Mouse (Mus musculus) kidney, adult 2 months (tissue): ENCODE measurements around the gene Mief1. TPM values are rescaled to one million over a fixed set of nuclear protein-coding genes. Genes with fewer than 3 reads are reported as not detected.

Experiments
- DNase-seq: peaks from one replicate; pipeline ENCODE4 v3.0.0; 2021
- H3K27ac ChIP-seq: fragments of 200-500 bp; 2 replicates; pipeline ENCODE4 v1.5.1; 2012; ENCODE audit warnings: low read depth, low read length, control low read depth, inconsistent platforms; ENCODE audit not compliant: insufficient read depth
- H3K27me3 ChIP-seq: fragments of 200-500 bp; replicated peaks from 2 replicates; pipeline ENCODE4 v1.6.1; 2012; ENCODE audit warnings: mild to moderate bottlenecking, moderate library complexity, low read length, inconsistent platforms; ENCODE audit not compliant: control insufficient read depth, insufficient read depth
- H3K36me3 ChIP-seq: fragments of 200-500 bp; 2 replicates; pipeline ENCODE4 v1.6.1; 2012; ENCODE audit warnings: mild to moderate bottlenecking, moderate library complexity, low read length, inconsistent platforms; ENCODE audit not compliant: control insufficient read depth, insufficient read depth
- H3K4me1 ChIP-seq: fragments of 200-500 bp; 2 replicates; pipeline ENCODE4 v1.6.1; 2011; ENCODE audit warnings: low read length; ENCODE audit not compliant: control insufficient read depth, insufficient read depth
- H3K4me3 ChIP-seq: fragments of 200-500 bp; 2 replicates; pipeline ENCODE4 v1.5.1; 2011; ENCODE audit warnings: mild to moderate bottlenecking, low read depth, low read length, control low read depth; ENCODE audit not compliant: insufficient read depth
- CTCF ChIP-seq: fragments of 200-500 bp; conservative IDR thresholded peaks from 2 replicates; pipeline ENCODE4 v1.5.1; 2011; ENCODE audit warnings: low read depth, mild to moderate bottlenecking, control low read depth, low read length, moderate library complexity, mixed read lengths; ENCODE audit not compliant: insufficient read depth, insufficient read length
- POLR2A ChIP-seq: fragments of 200-500 bp; IDR thresholded peaks from one replicate; pipeline ENCODE4 v1.6.1; 2011; ENCODE audit warnings: low read depth, low read length, control low read depth
- WGBS: fragments of 180-500 bp; shearing (Covaris S2); methylation state at CpG from one replicate; pipeline ENCODE4 v1.1.7; 2018; 5-methylcytosine and 5-hydroxymethylcytosine counted together
- polyA plus RNA-seq: library from polyadenylated mRNA; depleted of rRNA; stranded (reverse); fragments of >200 nt; gene quantifications from 2 replicates; pipeline ENCODE4 v1.2.3, GENCODE M21; 2012

The Mief1 gene
- polyA plus RNA-seq, 1 experiment, result 16.9 TPM

DNA sequence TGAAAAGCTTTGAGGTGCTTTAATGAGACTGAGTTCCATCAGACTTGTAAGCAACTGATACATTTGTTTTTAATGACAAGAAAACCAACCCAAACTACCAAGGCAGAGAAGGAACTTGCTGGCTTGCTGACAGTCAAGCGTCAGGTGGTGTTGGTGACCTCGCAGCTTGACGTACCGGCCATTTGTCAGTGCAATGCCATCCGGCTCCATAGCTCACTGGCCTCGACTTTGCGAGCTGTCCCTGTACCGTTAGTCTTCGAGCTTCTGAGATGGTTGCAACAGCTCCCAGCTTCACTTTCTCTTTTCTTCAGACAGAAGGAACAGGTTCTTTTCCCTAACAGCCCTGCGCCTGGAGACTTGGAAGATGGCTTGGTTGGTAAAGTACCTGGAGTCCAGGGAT lies 16.3 kb upstream of the Mief1 start:
- Histone ChIP-seq H3K27ac (no peak overlapping the region), H3K36me3 (no peaks in the 10 kb centered on the region), H3K4me3 (no peak overlapping the region), H3K27me3 (no peaks in the 10 kb centered on the region), H3K4me1 (no peaks in the 10 kb centered on the region)
- TF ChIP-seq POLR2A, result no peak
- TF ChIP-seq CTCF, result no peak
- no peak for DNase-seq
- WGBS, result 89% methylated on average over 10 of the region's 10 CpGs

DNA sequence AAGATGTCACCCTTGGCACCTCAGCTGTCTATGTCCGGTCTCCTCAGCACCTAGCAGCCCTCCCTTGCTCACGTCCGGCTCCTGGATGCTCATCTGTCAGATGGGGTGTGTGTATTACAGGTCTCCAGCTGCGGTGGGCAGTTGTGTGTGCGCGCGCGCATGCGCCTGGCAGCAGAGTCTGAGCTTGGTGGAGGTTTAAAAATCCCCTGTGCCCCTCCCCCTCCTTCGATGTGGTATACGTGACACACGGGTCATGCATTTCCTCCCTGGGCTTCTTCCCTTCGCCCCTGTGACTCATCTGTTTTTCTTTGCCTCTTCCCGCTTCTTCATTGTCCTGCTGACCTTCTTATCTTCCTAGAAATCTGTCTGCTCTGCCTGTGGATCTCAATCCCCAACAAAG lies 14.6 kb upstream of the Mief1 start:
- Histone ChIP-seq H3K36me3 (no peaks in the 10 kb centered on the region), H3K4me3 (no peak overlapping the region), H3K4me1 (no peaks in the 10 kb centered on the region), H3K27ac (no peak overlapping the region), H3K27me3 (no peaks in the 10 kb centered on the region)
- no peak for DNase-seq
- 41% methylated on average over 14 of the region's 14 CpGs for WGBS
- TF ChIP-seq POLR2A (no peak), CTCF (no peak)

DNA sequence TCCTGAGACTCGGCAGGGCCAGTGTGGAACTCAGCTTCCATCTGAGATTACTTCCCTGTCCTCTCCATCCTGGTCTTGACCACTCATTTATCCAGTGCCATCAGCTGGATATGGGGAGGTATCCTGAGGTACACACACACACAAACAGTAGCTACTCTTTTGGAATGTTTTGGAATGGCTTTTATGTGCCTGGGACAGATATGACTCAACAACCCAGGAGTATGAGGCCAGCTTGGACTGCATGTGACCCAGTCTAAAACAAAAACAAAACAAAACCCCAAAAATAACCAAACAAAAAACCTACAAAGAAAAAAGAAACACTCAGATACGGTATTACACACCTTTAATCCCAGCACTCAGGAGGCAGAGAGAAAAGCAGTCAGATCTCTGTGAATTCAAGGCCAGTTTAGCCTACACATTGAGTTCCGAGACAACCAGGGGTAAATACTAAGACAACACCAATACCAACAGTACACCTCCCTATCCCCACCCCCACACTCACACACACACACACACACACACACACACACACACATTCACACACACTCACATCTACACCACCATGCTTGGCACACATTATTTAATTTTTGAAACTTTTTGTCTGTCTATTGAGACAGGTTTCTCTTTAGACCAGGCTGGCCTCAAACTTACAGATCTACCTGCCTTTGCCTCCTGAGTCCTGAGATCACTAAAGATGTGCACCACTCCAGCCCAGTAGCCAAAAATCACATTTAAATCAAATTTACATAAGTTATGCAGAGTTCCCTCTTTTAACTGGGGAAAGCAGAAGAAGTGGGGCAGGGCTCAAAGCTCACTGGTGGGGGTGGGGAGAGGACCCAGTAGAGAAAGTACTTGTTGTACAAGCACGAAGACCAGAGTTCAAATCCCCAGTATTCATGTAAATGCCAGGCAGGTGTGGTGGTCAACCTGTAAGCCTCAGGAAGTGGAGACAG lies 13.8 kb upstream of the Mief1 start:
- H3K36me3 ChIP-seq, result no peaks in the 10 kb centered on the region
- no peak overlapping the region for H3K27ac ChIP-seq
- H3K4me1 ChIP-seq, result no peaks in the 10 kb centered on the region; the same call in 1 of the 2 replicates
- no peak for DNase-seq
- WGBS, result 57% methylated on average over 4 of the region's 4 CpGs
- H3K4me3 ChIP-seq, result no peak overlapping the region
- no peaks in the 10 kb centered on the region for H3K27me3 ChIP-seq
- TF ChIP-seq CTCF (no peak), POLR2A (no peak)

DNA sequence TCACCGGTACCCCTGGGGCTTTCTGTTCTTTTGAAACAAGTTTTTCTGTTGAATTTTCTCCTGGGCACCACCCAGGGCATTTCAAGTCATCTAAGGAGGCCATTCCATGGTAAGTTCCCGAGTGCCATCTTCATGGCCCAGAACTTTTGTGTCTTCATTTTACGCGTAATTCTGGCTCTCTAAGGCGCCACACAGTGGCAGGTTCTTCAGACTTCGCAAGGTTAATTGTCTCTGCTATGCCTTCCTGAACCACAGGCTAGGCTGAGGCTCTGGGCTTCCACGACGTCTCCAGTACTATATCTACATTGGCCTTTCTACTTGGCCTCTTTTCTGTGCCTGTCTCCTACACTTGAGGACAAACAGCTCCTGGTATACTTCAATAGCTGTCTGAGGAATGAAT lies 12.8 kb upstream of the Mief1 start:
- no peak for DNase-seq
- Histone ChIP-seq H3K36me3 (no peaks in the 10 kb centered on the region), H3K27ac (no peak overlapping the region), H3K4me1 (no peaks in the 10 kb centered on the region; the same call in 1 of the 2 replicates), H3K4me3 (no peak overlapping the region), H3K27me3 (no peaks in the 10 kb centered on the region)
- 60% methylated on average over 8 of the region's 8 CpGs for WGBS
- TF ChIP-seq POLR2A, result no peak
- TF ChIP-seq CTCF, result no peak; the same call in 1 of the 2 replicates

DNA sequence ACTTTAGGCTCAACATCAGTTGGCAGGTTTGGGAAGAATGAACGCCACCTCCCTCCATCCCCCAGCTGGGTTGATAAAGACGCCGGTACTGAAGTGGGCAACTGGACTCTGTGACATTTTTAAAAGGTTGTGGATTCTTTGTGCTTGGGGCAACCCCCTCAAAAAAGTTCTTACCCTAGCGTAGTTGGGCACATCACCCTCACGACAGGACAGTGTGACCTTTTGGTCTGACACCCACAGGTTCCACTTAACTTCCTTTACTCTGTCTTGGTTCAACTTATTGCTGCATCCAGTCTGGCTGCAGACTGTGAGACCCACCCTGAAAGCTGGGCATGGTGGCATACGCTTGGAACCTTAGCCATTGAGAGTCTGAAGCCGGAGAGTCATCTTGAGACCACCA lies 10.1 kb upstream of the Mief1 start:
- DNase-seq, result no peak

DNA sequence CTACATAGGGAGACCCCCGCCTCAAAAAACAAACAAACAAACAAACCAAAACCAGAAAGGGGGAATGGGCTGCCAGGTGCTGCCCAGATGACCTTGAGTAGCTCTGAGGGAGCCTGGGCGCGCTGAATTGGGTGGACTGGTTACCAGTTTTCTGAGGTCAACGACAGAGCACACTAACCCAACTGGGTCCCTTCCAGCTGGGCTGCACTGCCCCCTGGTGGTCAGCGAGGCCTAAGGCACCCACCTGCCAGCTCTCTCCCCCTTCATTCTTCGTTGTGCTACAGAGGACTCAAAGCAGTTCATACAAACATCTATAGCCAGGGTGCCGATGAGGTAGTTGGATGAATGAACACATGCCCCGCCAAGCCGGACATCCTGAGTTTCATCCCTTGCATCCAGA lies 8.6 kb upstream of the Mief1 start:
- H3K4me3 ChIP-seq, result no peak overlapping the region
- TF ChIP-seq CTCF (peak; percentile 92), POLR2A (no peak)
- 21% methylated on average over 9 of the region's 9 CpGs for WGBS
- no peak overlapping the region for H3K27ac ChIP-seq
- no peaks in the 10 kb centered on the region for H3K36me3 ChIP-seq
- DNase-seq, result peak; percentile 75
- no peaks in the 10 kb centered on the region; the same call in 1 of the 2 replicates for H3K4me1 ChIP-seq
- H3K27me3 ChIP-seq, result no peaks in the 10 kb centered on the region

More for the DNA sequence above, 10.1 kb upstream of the Mief1 start:
- no peaks in the 10 kb centered on the region for H3K36me3 ChIP-seq
- H3K27ac ChIP-seq, result no peak overlapping the region
- H3K27me3 ChIP-seq, result no peaks in the 10 kb centered on the region
- H3K4me3 ChIP-seq, result no peak overlapping the region
- no peaks in the 10 kb centered on the region; the same call in 1 of the 2 replicates for H3K4me1 ChIP-seq
- TF ChIP-seq POLR2A, result no peak
- no peak for TF ChIP-seq CTCF
- WGBS, result 91% methylated on average over 7 of the region's 7 CpGs

DNA sequence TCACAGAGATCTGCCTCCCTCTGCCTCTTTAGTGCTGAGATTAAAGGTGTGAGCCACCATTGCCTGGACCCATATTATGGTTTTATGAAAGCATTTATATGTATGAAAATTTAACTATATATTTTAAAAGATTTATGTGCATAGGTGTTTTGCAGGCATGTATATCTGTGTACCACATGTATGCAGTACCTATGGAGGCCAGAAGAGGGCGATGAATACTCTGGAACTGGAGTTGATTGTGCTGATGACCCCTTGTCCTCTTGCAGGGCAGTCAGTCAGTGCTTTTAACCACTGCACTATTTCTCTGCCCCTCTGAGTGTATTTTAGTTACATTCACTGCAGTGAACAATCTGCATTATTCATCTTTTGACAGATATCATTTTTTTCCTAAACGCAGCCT lies 8.0 kb upstream of the Mief1 start:
- Histone ChIP-seq H3K36me3 (no peaks in the 10 kb centered on the region), H3K4me1 (no peaks in the 10 kb centered on the region; the same call in 1 of the 2 replicates), H3K27ac (no peak overlapping the region), H3K27me3 (no peaks in the 10 kb centered on the region), H3K4me3 (no peak overlapping the region)
- DNase-seq, result peak; percentile 77
- no peak for TF ChIP-seq POLR2A
- TF ChIP-seq CTCF, result peak; percentile 64
- 50% methylated on average over 2 of the region's 2 CpGs for WGBS
